ENCODE assay signal across 13 mouse cellular contexts in genomic region chr11:68500949-68501350, GRCm38 (mm10). TPM values are rescaled to one million over a fixed set of nuclear protein-coding genes. Genes with fewer than 3 reads are reported as not detected.
DNase-seq lines count a peak whose midpoint lies in the region; ATAC-seq and TF ChIP-seq lines count a peak whose summit lies in the region.
"Had no signal": no experiment of that assay in that cellular context is flagged by ENCODE, and none has a peak within 500 bp of the region (broad histone marks: within the 10 kb centered on the region; RNA-seq: fewer than 3 reads in every experiment).

No protein-coding gene starts in this region.

- H3K4me1 ChIP-seq in kidney, embryonic 16.5 days (ENCODE audit: insufficient read depth, low read length) = peaks cover 7% of the 10 kb centered on the region; the same call in 1 of the 2 replicates
- peaks cover 26% of the 10 kb centered on the region for H3K4me1 ChIP-seq in E14TG2a.4 (replicated peaks; ENCODE audit: low read depth, low read length)
- H3K4me1 ChIP-seq in liver, embryonic 14.5 days (replicated peaks; ENCODE audit: control insufficient read depth in 2 of 2, insufficient read depth in 2 of 2, low read length in 1 of 2) = peaks cover 0 to 6% of the 10 kb centered on the region in 2 experiments; a peak in 2 of 4 replicates

- 39% methylated on average over 14 of the region's 14 CpGs for WGBS in kidney, embryonic 16.5 days
- 3% methylated on average over 14 of the region's 14 CpGs for WGBS in liver, embryonic 14.5 days (ENCODE audit: insufficient replicate concordance)

- H3K9ac ChIP-seq in kidney, embryonic 16.5 days (replicated peaks; ENCODE audit: low read length) = 0 out of 2 replicates have a peak overlapping the region, but pooled peaks have one; percentile 26
- no peak overlapping the region for H3K9ac ChIP-seq in liver, embryonic 14.5 days (replicated peaks)

- no peak for DNase-seq in kidney, postnatal 25 days
- DNase-seq in c-Kit-positive CD71-positive TER-119-negative erythroid progenitor cells, embryonic 14.5 days (ENCODE audit: low read depth) = peak; percentile 19
- DNase-seq in liver, embryonic 14.5 days (ENCODE audit: low read depth in 3 of 3, low spot score in 3 of 3) = peak in 2 of 3 experiments; percentile 25 to 37
- DNase-seq in gastrocnemius, adult 18-20 months (ENCODE audit: low spot score) = no peak
- no peak for DNase-seq in adrenal gland, postnatal 25 days
- no peak for DNase-seq in layer of hippocampus, postnatal 10 days (ENCODE audit: low spot score in 2 of 2)
- DNase-seq: adrenal gland, postnatal 14 days; lung, adult 18-20 months had no signal

- H3K4me3 ChIP-seq in kidney, embryonic 16.5 days (ENCODE audit: low read length) = no peak overlapping the region
- H3K4me3 ChIP-seq in E14TG2a.4 (replicated peaks; ENCODE audit: low read length) = peak overlapping the region; percentile 32; the same call in 1 of the 2 replicates
- no peak overlapping the region for H3K4me3 ChIP-seq in liver, embryonic 14.5 days (ENCODE audit: insufficient read depth in 1 of 2, low read depth in 2 of 2, low read length in 2 of 2)

- H3K9me3 ChIP-seq in kidney, embryonic 16.5 days (ENCODE audit: low read length) = no peaks in the 10 kb centered on the region
- H3K9me3 ChIP-seq in E14TG2a.4 (ENCODE audit: low read length) = peaks cover 7% of the 10 kb centered on the region
- H3K9me3 ChIP-seq in liver, embryonic 14.5 days (ENCODE audit: control insufficient read depth, low read length) = no peaks in the 10 kb centered on the region

- TF ChIP-seq EP300 in liver, embryonic 14.5 days (IDR thresholded peaks at IDR 0.05; ENCODE audit: low read depth) = no peak

- no peaks in the 10 kb centered on the region for H3K36me3 ChIP-seq in kidney, embryonic 16.5 days (ENCODE audit: insufficient read depth, low read length)
- H3K36me3 ChIP-seq in E14TG2a.4 (ENCODE audit: insufficient read depth, low read length) = no peaks in the 10 kb centered on the region
- H3K36me3 ChIP-seq in liver, embryonic 14.5 days (replicated peaks; ENCODE audit: control insufficient read depth, insufficient read depth, low read depth) = no peaks in the 10 kb centered on the region

- H3K27me3 ChIP-seq in kidney, embryonic 16.5 days (ENCODE audit: insufficient read depth, low read length) = no peaks in the 10 kb centered on the region
- peaks cover 9% of the 10 kb centered on the region for H3K27me3 ChIP-seq in E14TG2a.4 (ENCODE audit: insufficient read depth, low read length)
- H3K27me3 ChIP-seq in liver, embryonic 14.5 days (ENCODE audit: control insufficient read depth, insufficient read depth, low read length) = peaks cover 3% of the 10 kb centered on the region; the same call in 1 of the 2 replicates

- ATAC-seq in kidney, embryonic 16.5 days (ENCODE audit: low FRiP score, low TSS enrichment) = 0 out of 2 replicates have a peak, but pooled peaks have one; percentile 47
- ATAC-seq in liver, embryonic 14.5 days (ENCODE audit: insufficient read depth) = 0 out of 2 replicates have a peak, but pooled peaks have one; percentile 11
- ATAC-seq: forebrain, embryonic 14.5 days had no signal

- no peak overlapping the region for H3K27ac ChIP-seq in kidney, embryonic 16.5 days (ENCODE audit: low read length)
- no peak overlapping the region for H3K27ac ChIP-seq in liver, embryonic 14.5 days

- 0 out of 2 replicates have a peak overlapping the region, but pooled peaks have one; percentile 10 for H3K4me2 ChIP-seq in kidney, embryonic 16.5 days (replicated peaks; ENCODE audit: low read depth, low read length)
- no peak overlapping the region for H3K4me2 ChIP-seq in liver, embryonic 14.5 days (ENCODE audit: low read depth)

- no peak for TF ChIP-seq CTCF in E14TG2a.4 (conservative IDR thresholded peaks at IDR 0.05; ENCODE audit: low read length)
- TF ChIP-seq CTCF in liver, embryonic 14.5 days (IDR thresholded peaks at IDR 0.05; ENCODE audit: low read depth) = no peak

RNA-seq across cellular contexts. Expression of gene Pik3r6, which starts 1.9 kb away (rescaled TPM):
- polyA plus RNA-seq in kidney, embryonic 16.5 days (2015; fragmentation: Nextera tagmentation; extraction: Ambion mirVana) = 5.0 and 5.9 TPM in 2 replicates
- polyA plus RNA-seq in liver, embryonic 14.5 days (2012; rRNA removed) = 1.2 and 1.3 TPM in 2 replicates
- polyA plus RNA-seq in liver, embryonic 14.5 days (2014; fragmentation: Nextera tagmentation; extraction: Ambion mirVana) = 0.87 and 1.5 TPM in 2 replicates
- total RNA-seq in gastrocnemius, adult 18-20 months (2021) = 1 to 10 TPM in 1 of 2 experiments, under 1 TPM in 1; 0.82 to 1.2 TPM
- 2.2 and 2.6 TPM in 2 replicates for total RNA-seq in adrenal gland, postnatal 25 days (2021)
- 1 to 10 TPM; 2.0 to 2.5 TPM for total RNA-seq in layer of hippocampus, postnatal 10 days (2021)

RNA-seq across cellular contexts. Expression of gene Mfsd6l, which starts 55.0 kb away (rescaled TPM):
- polyA plus RNA-seq in kidney, embryonic 16.5 days (2015; fragmentation: Nextera tagmentation; extraction: Ambion mirVana) = 2.6 and 2.9 TPM in 2 replicates
- 0.06 and 0.07 TPM in 2 replicates for polyA plus RNA-seq in liver, embryonic 14.5 days (2012; rRNA removed)
- polyA plus RNA-seq in liver, embryonic 14.5 days (2014; fragmentation: Nextera tagmentation; extraction: Ambion mirVana) = 0.06 TPM in 1 of 2 replicates, not detected in the other
- total RNA-seq in gastrocnemius, adult 18-20 months (2021) = not detected
- 0.15 TPM in 1 of 2 replicates, not detected in the other for total RNA-seq in adrenal gland, postnatal 25 days (2021)
- under 1 TPM; 0.16 to 0.23 TPM for total RNA-seq in layer of hippocampus, postnatal 10 days (2021)
- total RNA-seq: gastrocnemius, adult 8-10 months had no signal
- polyA plus RNA-seq: forebrain, embryonic 14.5 days; neural tube, embryonic 14.5 days had no signal

Comparison
In these comparisons a context has a peak if more than half of its experiments do, and no peak if none do; other contexts are left out.
1. DNase-seq: peak in c-Kit-positive CD71-positive TER-119-negative erythroid progenitor cells, embryonic 14.5 days (single experiment) and liver, embryonic 14.5 days (2 of 3); none in kidney, postnatal 25 days (0 of 2), gastrocnemius, adult 18-20 months (single experiment), adrenal gland, postnatal 25 days (single experiment) and layer of hippocampus, postnatal 10 days (0 of 2).